Mouse (Mus musculus) large intestine, adult 2 months (tissue): ENCODE measurements at regions not wholly inside any gene's neighbourhood (a gene's known extent, or its start where the extent isn't known, plus 50 kb on each side); places are given as distances from the start of the nearest gene placed in this dataset.
A peak's percentile ranks its signal among the peaks of the same experiment; 100 is the strongest.

Experiments
- DNase-seq: peaks from one replicate; pipeline ENCODE4 v3.0.0-alpha.2; 2012; ENCODE audit warnings: low read depth, low spot score
- WGBS: fragments of 180-500 bp; shearing (Covaris S2); methylation state at CpG from one replicate; pipeline ENCODE4 v1.1.7; 2018; 5-methylcytosine and 5-hydroxymethylcytosine counted together

GRCm38 (mm10) chr1:137117866-137118265, 157.6 kb upstream of the Nr5a2 start:
- 79% methylated on average over 3 of the region's 3 CpGs for WGBS
- DNase-seq = no peak

GRCm38 (mm10) chr1:137106444-137106843, 146.2 kb upstream of the Nr5a2 start:
- no peak for DNase-seq
- WGBS = 69% methylated on average over 2 of the region's 2 CpGs

GRCm38 (mm10) chr1:137091762-137092161, 131.5 kb upstream of the Nr5a2 start:
- DNase-seq = no peak
- WGBS = 43% methylated on average over 9 of the region's 9 CpGs

GRCm38 (mm10) chr1:137088148-137088547, 127.9 kb upstream of the Nr5a2 start:
- 54% methylated on average over 10 of the region's 10 CpGs for WGBS
- DNase-seq = no peak

GRCm38 (mm10) chr1:137086766-137087165, 126.5 kb upstream of the Nr5a2 start:
- WGBS = 94% methylated on average over 3 of the region's 3 CpGs
- no peak for DNase-seq

GRCm38 (mm10) chr1:137083500-137083899, 123.3 kb upstream of the Nr5a2 start:
- WGBS = 35% methylated on average over 1 of the region's 1 CpGs
- no peak for DNase-seq

- DNase-seq = no peak
- 68% methylated on average over 11 of the region's 11 CpGs for WGBS
These were observed 119.3 kb upstream of the Nr5a2 start for GRCm38 (mm10) chr1:137079401-137080003.

GRCm38 (mm10) chr1:137074787-137075186, 114.5 kb upstream of the Nr5a2 start:
- no peak for DNase-seq
- 59% methylated on average over 9 of the region's 9 CpGs for WGBS

- DNase-seq = no peak
- WGBS = 75% methylated on average over 8 of the region's 8 CpGs
These were observed 113.8 kb upstream of the Nr5a2 start for GRCm38 (mm10) chr1:137073857-137074572.

- no peak for DNase-seq
- WGBS = 86% methylated on average over 4 of the region's 4 CpGs
These were observed 100.7 kb upstream of the Nr5a2 start for GRCm38 (mm10) chr1:137060914-137061313.

- peak; percentile 72 for DNase-seq
These were observed 92.9 kb upstream of the Nr5a2 start for GRCm38 (mm10) chr1:137053134-137053533.

GRCm38 (mm10) chr1:137051515-137051914, 91.3 kb upstream of the Nr5a2 start:
- 99% methylated on average over 13 of the region's 13 CpGs for WGBS
- DNase-seq = no peak

GRCm38 (mm10) chr1:137044076-137044475, 83.8 kb upstream of the Nr5a2 start:
- WGBS = 76% methylated on average over 6 of the region's 6 CpGs
- DNase-seq = no peak

- DNase-seq = no peak
- 88% methylated on average over 17 of the region's 17 CpGs for WGBS
These were observed 82.3 kb upstream of the Nr5a2 start for GRCm38 (mm10) chr1:137042414-137043010.

GRCm38 (mm10) chr1:137040898-137041297, 80.7 kb upstream of the Nr5a2 start:
- DNase-seq = no peak
- 38% methylated on average over 8 of the region's 8 CpGs for WGBS

- no peak for DNase-seq
- WGBS = 81% methylated on average over 6 of the region's 6 CpGs
These were observed 74.3 kb upstream of the Nr5a2 start for GRCm38 (mm10) chr1:137034586-137034985.

GRCm38 (mm10) chr1:137033679-137034078, 73.4 kb upstream of the Nr5a2 start:
- 66% methylated on average over 5 of the region's 5 CpGs for WGBS
- no peak for DNase-seq

GRCm38 (mm10) chr1:137023706-137024105, 63.5 kb upstream of the Nr5a2 start:
- DNase-seq = no peak
- WGBS = 91% methylated on average over 6 of the region's 6 CpGs

- 58% methylated on average over 1 of the region's 1 CpGs for WGBS
- no peak for DNase-seq
These were observed 60.3 kb upstream of the Nr5a2 start for GRCm38 (mm10) chr1:137020528-137020927.

GRCm38 (mm10) chr1:137017642-137018041, 57.4 kb upstream of the Nr5a2 start:
- DNase-seq = no peak
- 77% methylated on average over 5 of the region's 5 CpGs for WGBS
